Mouse (Mus musculus): ENCODE data around the gene Olfr1371. TPM values are rescaled to one million over a fixed set of nuclear protein-coding genes. Genes with fewer than 3 reads are reported as not detected.

The Olfr1371 gene
- polyA plus RNA-seq, 1 experiment from 2014 or later = not detected

DNA sequence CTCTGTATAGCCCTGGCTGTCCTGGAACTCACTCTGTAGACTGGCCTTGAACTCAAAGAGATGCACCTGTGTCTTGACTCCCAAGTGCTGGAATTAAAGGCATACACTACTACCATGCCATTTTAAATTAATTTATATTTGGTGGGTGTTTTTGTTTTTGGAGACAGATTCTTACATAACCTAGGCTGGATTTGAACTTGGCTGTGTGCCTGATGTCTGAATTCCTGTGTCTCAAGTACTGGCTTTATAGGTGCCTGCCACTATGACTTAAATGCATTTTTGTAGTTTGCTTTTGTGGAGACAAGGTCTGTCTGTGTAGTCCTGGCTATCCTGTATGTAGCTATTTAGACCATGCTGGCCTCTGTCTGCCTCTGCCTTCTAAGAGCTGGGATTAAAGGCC, 20.7 kb upstream of the Olfr1371 start:
- Histone ChIP-seq H3K27me3 (no peaks in the 10 kb centered on the region), H3K4me1 (peaks cover 21% of the 10 kb centered on the region), H3K4me2 (no peak overlapping the region), H3K4me3 (replicated peaks) (no peak overlapping the region), H3K36me3 (peaks cover 38% of the 10 kb centered on the region), H3K9ac (no peak overlapping the region), H3K27ac (no peak overlapping the region), H3K9me3 (replicated peaks) (no peaks in the 10 kb centered on the region)
- ATAC-seq (replicated peaks; ENCODE audit: low FRiP score) = no peak

DNA sequence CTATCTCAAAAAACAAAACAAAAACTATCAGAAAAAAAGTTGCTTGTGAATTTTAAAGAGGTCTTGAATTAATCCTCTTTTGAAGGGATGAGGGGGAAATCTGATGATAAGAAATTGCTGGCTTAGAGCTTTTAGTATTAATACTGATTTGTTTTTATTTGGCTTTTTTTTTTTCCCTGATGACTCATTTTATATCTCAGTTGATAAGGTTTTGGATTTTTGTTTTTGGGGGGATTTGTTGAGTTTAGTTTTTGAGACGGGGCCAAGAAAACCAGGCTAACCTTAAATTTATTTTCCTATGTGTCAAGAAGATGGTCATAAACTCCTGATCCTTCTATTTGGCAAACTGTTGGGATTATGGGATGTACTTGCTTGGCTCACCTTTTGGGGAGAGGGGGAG, 20.1 kb upstream of the Olfr1371 start:
- H3K4me3 ChIP-seq (replicated peaks) = peak overlapping the region; percentile 72; the same call in 1 of the 2 replicates
- H3K27me3 ChIP-seq = no peaks in the 10 kb centered on the region
- H3K36me3 ChIP-seq = peaks cover 33% of the 10 kb centered on the region
- no peak overlapping the region for H3K9ac ChIP-seq
- H3K4me2 ChIP-seq = peak overlapping the region; percentile 71
- 75% methylated on average over 1 of the region's 1 CpGs for WGBS
- H3K4me1 ChIP-seq = peaks cover 21% of the 10 kb centered on the region
- no peak for ATAC-seq (replicated peaks; ENCODE audit: low FRiP score)
- no peak overlapping the region for H3K27ac ChIP-seq
- no peaks in the 10 kb centered on the region for H3K9me3 ChIP-seq (replicated peaks)

DNA sequence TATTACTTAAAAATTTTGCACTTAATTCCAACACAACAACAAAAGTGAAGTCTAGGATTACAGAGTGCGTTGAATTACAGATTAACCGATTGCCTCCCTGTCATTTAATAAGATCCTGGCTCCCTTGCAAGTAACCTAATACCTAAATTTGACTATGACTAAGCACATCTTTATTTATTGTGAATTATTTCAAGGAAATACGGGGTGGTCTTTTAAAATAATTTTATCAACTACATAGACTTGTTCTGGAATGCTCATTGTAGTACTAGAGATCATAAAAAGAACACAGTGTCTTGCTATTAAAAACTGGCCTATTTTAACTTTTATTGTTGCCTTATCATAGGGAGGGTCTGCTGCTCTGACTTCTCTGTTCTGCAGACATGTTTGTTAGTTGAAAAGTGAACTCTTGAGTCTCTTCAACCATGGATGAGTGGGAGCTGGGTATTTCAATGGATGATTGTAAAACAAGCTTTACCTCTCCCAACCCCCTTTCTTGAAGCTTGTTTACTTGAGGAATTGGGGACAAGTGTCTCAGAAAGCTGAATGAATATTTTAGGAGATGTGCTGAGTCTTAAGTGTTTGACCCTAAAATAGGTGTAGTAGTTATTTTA, 19.4 kb upstream of the Olfr1371 start:
- WGBS = 10% methylated on average over 3 of the region's 3 CpGs

DNA sequence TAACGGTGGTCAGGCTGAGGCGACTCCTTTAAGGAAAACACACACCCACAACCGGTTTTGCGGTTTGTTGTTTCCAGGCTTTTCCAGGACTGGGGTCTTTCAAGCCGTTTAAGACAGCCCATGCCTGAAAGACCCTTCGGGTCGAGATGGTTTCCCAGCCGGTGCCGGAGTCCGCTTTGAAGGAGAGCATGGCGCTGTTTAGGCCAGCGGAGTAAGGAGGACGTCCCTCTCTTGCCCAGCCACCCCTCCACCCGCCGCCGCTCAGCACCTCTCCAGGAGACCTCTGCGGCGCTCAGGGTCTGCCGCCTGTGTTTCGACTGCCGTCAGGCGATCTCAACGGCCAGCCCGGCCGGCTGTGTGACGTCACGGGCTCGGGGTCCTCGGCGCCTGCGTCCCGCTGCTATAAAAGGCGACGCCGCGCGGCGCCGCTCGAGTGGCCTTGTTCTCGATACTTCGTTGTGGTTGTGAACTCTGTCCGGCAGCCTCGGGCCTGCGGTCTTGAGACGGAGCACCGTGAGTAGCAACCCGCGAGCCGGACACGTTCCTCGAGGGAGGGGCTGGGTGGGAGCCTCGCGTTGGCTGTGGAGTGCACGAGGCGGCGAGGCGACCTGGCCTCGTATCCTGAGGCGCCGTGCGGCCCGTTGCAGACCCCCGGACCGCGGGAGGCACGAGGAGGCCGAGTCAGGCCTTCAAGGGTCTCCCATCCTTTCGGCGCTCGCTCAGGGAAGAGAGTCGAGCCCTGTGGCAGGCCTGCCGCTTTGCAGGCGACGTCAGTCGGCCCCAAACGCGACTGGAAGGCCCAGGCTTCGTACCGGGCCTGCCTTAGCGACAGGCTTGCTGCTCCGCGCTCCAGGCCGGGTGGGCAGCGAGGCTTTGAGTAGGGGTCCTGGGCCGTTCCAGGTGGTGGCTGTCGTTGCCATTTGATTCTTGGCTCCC, 18.1 kb upstream of the Olfr1371 start, which contains the start of gene Skp1a:
Gene Skp1a (plus strand): TSS at position 390 of the 936 bp plus-strand sequence.
- ATAC-seq (replicated peaks; ENCODE audit: low FRiP score) = peak; percentile 92
- peaks cover 21% of the 10 kb centered on the region for H3K4me1 ChIP-seq
- peak within 1 kb of the TSS; percentile 95 for H3K9ac ChIP-seq
- H3K9me3 ChIP-seq (replicated peaks) = no peaks in the 10 kb centered on the region
- no peaks in the 10 kb centered on the region for H3K27me3 ChIP-seq
- under 1% methylated on average over 79 of the region's 87 CpGs for WGBS
- peak within 1 kb of the TSS; percentile 71 for H3K4me2 ChIP-seq
- peak within 1 kb of the TSS; percentile 99 for H3K27ac ChIP-seq
- H3K36me3 ChIP-seq = peaks cover 13% of the 10 kb centered on the region; the same call in 1 of the 2 replicates
- H3K4me3 ChIP-seq (replicated peaks) = peak within 1 kb of the TSS; percentile 72

More for the DNA sequence above, 19.4 kb upstream of the Olfr1371 start:
- Histone ChIP-seq H3K4me1 (peaks cover 21% of the 10 kb centered on the region), H3K9ac (peak overlapping the region; percentile 95), H3K27me3 (no peaks in the 10 kb centered on the region), H3K36me3 (peaks cover 26% of the 10 kb centered on the region), H3K9me3 (replicated peaks) (no peaks in the 10 kb centered on the region), H3K4me2 (peak overlapping the region; percentile 71), H3K27ac (0 out of 2 replicates have a peak overlapping the region, but pooled peaks have one; percentile 99), H3K4me3 (replicated peaks) (peak overlapping the region; percentile 72)
- ATAC-seq (replicated peaks; ENCODE audit: low FRiP score) = no peak

DNA sequence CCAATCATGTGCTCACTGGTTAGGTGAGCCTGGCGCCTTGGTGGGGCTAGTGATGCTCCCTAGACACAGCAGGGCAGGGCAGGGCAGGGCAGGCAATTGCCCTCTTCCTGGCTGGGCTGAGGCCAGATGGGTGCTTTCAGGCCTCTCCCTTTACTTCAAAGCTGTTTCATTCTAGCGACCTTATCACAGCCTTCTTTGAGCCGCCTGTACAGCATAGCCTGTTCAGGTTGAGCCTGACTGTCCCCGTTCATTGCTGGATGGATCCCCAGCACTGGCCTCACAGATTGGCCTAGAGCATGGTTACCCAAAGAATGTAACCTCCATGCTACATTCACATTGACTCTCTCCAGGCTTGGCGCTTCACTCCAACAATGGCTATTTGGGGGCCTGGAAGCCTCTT, 16.9 kb upstream of the Olfr1371 start:
- H3K4me1 ChIP-seq = peaks cover 21% of the 10 kb centered on the region
- 42% methylated on average over 5 of the region's 5 CpGs for WGBS
- H3K9ac ChIP-seq = peak overlapping the region; percentile 95; the same call in 1 of the 2 replicates
- peak overlapping the region; percentile 99 for H3K27ac ChIP-seq
- no peaks in the 10 kb centered on the region for H3K9me3 ChIP-seq (replicated peaks)
- ATAC-seq (replicated peaks; ENCODE audit: low FRiP score) = no peak
- no peaks in the 10 kb centered on the region for H3K27me3 ChIP-seq
- H3K4me3 ChIP-seq (replicated peaks) = peak overlapping the region; percentile 72
- peak overlapping the region; percentile 71 for H3K4me2 ChIP-seq
- H3K36me3 ChIP-seq = peaks cover 2% of the 10 kb centered on the region; the same call in 1 of the 2 replicates

DNA sequence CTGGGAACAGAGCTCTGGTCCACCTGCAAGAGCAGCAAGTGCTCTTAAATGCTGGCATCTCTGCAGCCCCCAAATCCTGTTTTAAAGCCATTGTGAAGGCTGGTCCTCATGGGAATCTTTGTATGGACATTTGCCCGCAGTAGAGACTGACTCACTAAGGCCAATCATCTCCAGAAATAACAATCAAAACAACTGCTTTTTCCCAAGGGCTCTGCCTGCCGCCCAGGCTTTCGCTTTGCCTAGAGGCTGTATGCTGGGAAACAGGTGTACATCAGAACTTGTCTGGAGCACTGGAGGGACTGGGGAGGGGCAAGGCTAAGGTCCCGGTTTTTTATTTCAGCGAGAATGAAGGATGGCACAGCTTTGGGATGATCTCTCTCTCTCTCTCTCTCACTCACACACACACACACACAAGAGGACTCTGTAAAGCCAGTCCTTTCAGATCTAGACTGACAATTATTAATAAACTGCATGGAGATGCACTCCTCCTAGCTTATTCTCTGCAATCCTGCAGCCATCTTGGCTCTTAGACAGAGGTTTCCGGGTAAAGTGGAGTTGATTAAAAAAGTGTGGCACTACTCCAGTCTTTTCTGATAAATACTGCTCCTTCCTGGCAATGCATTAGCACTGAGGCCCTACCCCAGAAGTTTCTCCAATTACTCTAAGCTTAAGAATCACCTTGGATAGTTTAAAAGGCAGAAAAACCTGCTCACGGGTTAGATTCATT, 15.1 kb upstream of the Olfr1371 start:
- no peak for ATAC-seq (replicated peaks; ENCODE audit: low FRiP score)

DNA sequence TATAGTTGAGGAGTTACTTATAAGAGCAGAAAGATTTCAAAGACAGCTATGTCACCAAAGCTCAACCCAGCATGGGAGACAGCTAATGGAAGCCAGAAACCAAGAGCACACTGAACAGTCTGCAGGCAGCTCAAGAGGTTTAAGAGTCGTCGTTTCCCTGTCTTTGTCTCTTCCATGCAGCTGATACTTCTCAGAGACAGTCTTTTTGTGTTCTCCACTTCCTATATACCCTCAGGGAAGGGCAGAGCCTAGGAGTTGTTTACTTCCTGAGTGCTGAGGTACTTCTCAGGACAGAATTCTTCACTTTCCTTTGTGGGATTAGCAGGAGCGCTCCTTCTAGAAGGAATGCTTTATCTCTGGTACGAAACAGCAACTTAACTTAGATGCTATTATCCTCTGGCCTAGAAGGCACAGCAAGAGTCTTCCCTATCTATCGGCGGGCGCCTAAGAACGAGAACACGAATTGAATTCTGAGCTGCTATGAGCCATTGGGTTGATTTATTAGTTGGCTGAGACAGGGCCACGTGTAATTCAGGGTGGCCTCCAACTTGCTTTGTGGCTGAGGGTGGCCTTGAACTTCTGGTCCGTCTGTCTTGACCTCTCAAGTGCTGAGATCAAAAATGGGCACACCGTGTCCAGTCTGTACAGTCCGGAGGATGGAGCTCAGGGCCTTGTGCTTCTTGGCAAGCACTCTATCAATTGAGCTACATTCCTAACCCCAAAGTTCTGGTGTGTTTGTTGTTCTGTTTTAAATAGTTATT, 13.9 kb upstream of the Olfr1371 start:
- no peak overlapping the region for H3K4me3 ChIP-seq (replicated peaks)
- H3K9ac ChIP-seq = no peak overlapping the region
- H3K4me2 ChIP-seq = no peak overlapping the region
- no peak for ATAC-seq (replicated peaks; ENCODE audit: low FRiP score)
- H3K36me3 ChIP-seq = no peaks in the 10 kb centered on the region
- H3K9me3 ChIP-seq (replicated peaks) = no peaks in the 10 kb centered on the region
- peaks cover 19% of the 10 kb centered on the region for H3K4me1 ChIP-seq
- H3K27ac ChIP-seq = no peak overlapping the region
- WGBS = 73% methylated on average over 13 of the region's 13 CpGs
- H3K27me3 ChIP-seq = peaks cover 7% of the 10 kb centered on the region; the same call in 1 of the 2 replicates

More for the DNA sequence above, 15.1 kb upstream of the Olfr1371 start:
- Histone ChIP-seq H3K4me1 (peaks cover 23% of the 10 kb centered on the region), H3K27me3 (peaks cover 7% of the 10 kb centered on the region; the same call in 1 of the 2 replicates), H3K4me2 (no peak overlapping the region), H3K27ac (no peak overlapping the region), H3K9me3 (replicated peaks) (no peaks in the 10 kb centered on the region), H3K9ac (no peak overlapping the region), H3K36me3 (no peaks in the 10 kb centered on the region), H3K4me3 (replicated peaks) (no peak overlapping the region)
- 82% methylated on average over 7 of the region's 7 CpGs for WGBS

DNA sequence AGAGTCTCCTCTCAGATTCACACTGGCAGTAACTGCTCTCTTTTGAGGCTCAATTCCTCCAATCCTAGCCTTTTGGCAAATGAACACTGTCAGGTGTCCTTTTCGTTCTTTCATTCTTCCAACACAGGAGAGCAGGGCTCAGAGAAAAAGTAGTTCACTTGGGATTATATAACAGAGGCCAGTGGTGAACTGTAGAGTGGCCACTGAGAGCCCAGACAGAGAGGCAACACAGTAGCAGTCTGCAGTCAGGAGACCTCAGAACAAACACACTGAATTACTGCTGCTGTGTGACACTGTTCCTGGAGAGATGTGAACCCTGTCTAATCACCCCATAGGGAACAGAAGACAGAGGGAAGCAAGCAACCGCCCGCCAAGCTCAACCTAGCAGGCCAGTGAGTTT, 13.3 kb upstream of the Olfr1371 start:
- no peak for ATAC-seq (replicated peaks; ENCODE audit: low FRiP score)
- no peaks in the 10 kb centered on the region for H3K36me3 ChIP-seq
- no peak overlapping the region for H3K4me2 ChIP-seq
- H3K4me3 ChIP-seq (replicated peaks) = no peak overlapping the region
- 68% methylated on average over 3 of the region's 3 CpGs for WGBS
- H3K9ac ChIP-seq = no peak overlapping the region
- H3K4me1 ChIP-seq = peaks cover 19% of the 10 kb centered on the region
- no peaks in the 10 kb centered on the region for H3K9me3 ChIP-seq (replicated peaks)
- no peak overlapping the region for H3K27ac ChIP-seq
- H3K27me3 ChIP-seq = peaks cover 7% of the 10 kb centered on the region; the same call in 1 of the 2 replicates

DNA sequence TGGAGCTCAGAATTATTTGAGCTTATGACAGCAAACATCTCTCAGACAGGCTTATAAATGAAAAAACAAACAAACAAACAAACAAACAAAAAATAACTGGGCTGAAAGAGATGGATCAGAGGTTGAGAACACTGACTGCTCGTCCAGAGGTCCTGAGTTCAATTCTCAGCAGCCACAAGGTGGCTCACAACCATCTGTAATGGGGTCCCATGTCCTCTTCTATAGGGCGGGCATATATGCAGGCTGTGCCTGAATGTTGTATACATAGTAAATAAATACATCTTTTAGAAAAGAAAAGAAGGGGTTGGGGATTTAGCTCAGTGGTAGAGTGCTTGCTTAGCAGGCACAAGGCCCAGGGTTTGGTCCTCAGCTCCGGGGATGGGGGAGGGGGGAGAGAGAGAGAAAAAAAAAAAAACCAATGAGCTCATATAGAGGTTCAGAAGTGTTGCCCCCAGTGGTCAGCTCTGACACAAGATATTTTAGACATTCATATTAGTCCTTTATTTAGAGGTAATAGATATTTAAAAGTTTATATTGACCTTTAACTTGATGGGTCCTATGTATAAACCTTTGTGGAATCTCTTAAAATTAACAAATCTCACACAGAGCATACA, 12.3 kb upstream of the Olfr1371 start:
- Histone ChIP-seq H3K27me3 (peaks cover 7% of the 10 kb centered on the region; the same call in 1 of the 2 replicates), H3K4me1 (peaks cover 18% of the 10 kb centered on the region), H3K27ac (no peak overlapping the region), H3K4me2 (no peak overlapping the region), H3K4me3 (replicated peaks) (no peak overlapping the region), H3K9ac (no peak overlapping the region), H3K36me3 (no peaks in the 10 kb centered on the region), H3K9me3 (replicated peaks) (no peaks in the 10 kb centered on the region)
- no peak for ATAC-seq (replicated peaks; ENCODE audit: low FRiP score)
- WGBS = 58% methylated on average over 3 of the region's 3 CpGs

DNA sequence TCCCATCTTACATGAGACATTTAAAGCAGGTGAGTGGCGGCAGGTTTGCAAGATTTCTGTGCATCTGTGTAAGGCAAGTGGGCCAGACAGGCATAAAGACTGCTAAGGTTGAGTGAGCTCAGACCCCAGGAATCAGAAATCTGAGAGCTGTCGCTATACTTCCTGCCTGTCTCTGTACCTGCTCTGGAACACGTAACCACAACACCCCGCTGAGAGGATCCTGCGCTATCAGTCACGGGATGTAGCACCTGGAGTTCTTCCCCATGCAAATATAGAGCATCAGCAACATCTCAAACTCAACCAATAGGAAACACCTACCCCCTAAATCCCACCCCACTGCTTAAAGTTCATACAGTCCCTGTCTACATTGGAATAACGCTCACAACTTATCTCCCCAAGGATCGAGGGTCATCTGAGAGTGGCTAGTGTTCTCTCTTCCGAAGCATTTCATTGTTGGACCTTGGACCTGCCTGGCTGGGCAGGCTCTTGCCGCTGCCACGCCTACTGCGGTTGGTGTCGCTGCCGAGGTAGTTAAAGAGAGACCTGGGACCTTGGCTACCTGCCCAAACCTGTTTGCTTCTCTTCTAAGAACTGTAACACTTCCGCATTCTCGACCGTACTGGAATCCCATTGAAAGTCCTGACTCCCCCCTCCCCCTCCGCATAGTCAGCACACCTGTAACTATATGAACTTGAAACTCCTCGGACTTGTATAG, 10.3 kb upstream of the Olfr1371 start:
- 11% methylated on average over 19 of the region's 19 CpGs for WGBS
- Histone ChIP-seq H3K9me3 (replicated peaks) (no peaks in the 10 kb centered on the region), H3K27ac (peak overlapping the region; percentile 80), H3K36me3 (no peaks in the 10 kb centered on the region), H3K4me1 (peaks cover 16% of the 10 kb centered on the region), H3K9ac (no peak overlapping the region), H3K4me3 (replicated peaks) (peak overlapping the region; percentile 22), H3K4me2 (peak overlapping the region; percentile 44), H3K27me3 (peaks cover 7% of the 10 kb centered on the region; the same call in 1 of the 2 replicates)
- ATAC-seq (replicated peaks; ENCODE audit: low FRiP score) = peak; percentile 84

Measured in kidney, embryonic 15.5 days (tissue).